Mouse (Mus musculus) myocyte (in vitro differentiated cells): ENCODE measurements at regions not wholly inside any gene's neighbourhood (a gene's known extent, or its start where the extent isn't known, plus 50 kb on each side); places are given as distances from the start of the nearest gene placed in this dataset.

ENCODE experiments used
- H3K27me3 ChIP-seq: one replicate; pipeline ENCODE4 v1.6.1; 2011; ENCODE audit not compliant: control insufficient read depth, insufficient read depth, insufficient read length
- H3K36me3 ChIP-seq: one replicate; pipeline ENCODE4 v1.6.1; 2011; ENCODE audit not compliant: control insufficient read depth, insufficient read depth
- H3K4me2 ChIP-seq: one replicate; pipeline ENCODE4 v1.6.1; 2011; ENCODE audit warnings: low read depth, control low read depth
- H3K4me3 ChIP-seq: one replicate; pipeline ENCODE4 v1.5.1; 2011; ENCODE audit warnings: mild to moderate bottlenecking, control low read depth, moderate library complexity
- H3K79me2 ChIP-seq: one replicate; pipeline ENCODE4 v1.6.1; 2011; ENCODE audit not compliant: control insufficient read depth, insufficient read depth
- H3ac ChIP-seq: one replicate; pipeline ENCODE4 v1.6.1; 2011; ENCODE audit not compliant: control insufficient read depth, insufficient read length
- CEBPB ChIP-seq: IDR thresholded peaks from 2 replicates; pipeline ENCODE4 v1.6.1; 2011; ENCODE audit warnings: mild to moderate bottlenecking, moderate library complexity; ENCODE audit not compliant: poor library complexity, insufficient read depth, severe bottlenecking
- E2F4 ChIP-seq: IDR thresholded peaks from one replicate; pipeline ENCODE4 v1.6.1; 2011; ENCODE audit warnings: mild to moderate bottlenecking, control low read depth, moderate library complexity; ENCODE audit not compliant: insufficient read depth
- MAX ChIP-seq: IDR thresholded peaks from one replicate; pipeline ENCODE4 v1.6.1; 2011; ENCODE audit warnings: low read depth, mild to moderate bottlenecking, control low read depth
- MYOD1 ChIP-seq, 3 experiments: IDR thresholded peaks; one replicate each; pipeline ENCODE4 v1.6.1; 2011; ENCODE audit warnings: control low read depth in 2 of 3, low read depth in 2 of 3, mild to moderate bottlenecking in 2 of 3, moderate library complexity in 1 of 3; ENCODE audit not compliant: insufficient read length in 2 of 3, control insufficient read depth in 1 of 3
- MYOG ChIP-seq, 3 experiments: IDR thresholded peaks; one replicate each; pipeline ENCODE4 v1.6.1; 2011; ENCODE audit warnings: control low read depth in 2 of 3, low read depth in 2 of 3, mild to moderate bottlenecking in 2 of 3; ENCODE audit not compliant: insufficient read length in 2 of 3, control insufficient read depth in 1 of 3, insufficient read depth in 1 of 3
- POLR2A ChIP-seq: IDR thresholded peaks from one replicate; pipeline ENCODE4 v1.6.1; 2011; ENCODE audit warnings: low read depth, mild to moderate bottlenecking, control low read depth, moderate library complexity; ENCODE audit not compliant: insufficient read length
- POLR2AphosphoS2 ChIP-seq: IDR thresholded peaks from one replicate; pipeline ENCODE4 v1.6.1; 2011; ENCODE audit warnings: low read depth, control low read depth; ENCODE audit not compliant: insufficient read length
- REST ChIP-seq: IDR thresholded peaks from one replicate; pipeline ENCODE4 v1.6.1; 2011; ENCODE audit warnings: mild to moderate bottlenecking, control low read depth, moderate library complexity; ENCODE audit not compliant: insufficient read depth, insufficient read length
- SRF ChIP-seq: IDR thresholded peaks from one replicate; pipeline ENCODE4 v1.6.1; 2011; ENCODE audit warnings: low read depth; ENCODE audit not compliant: control insufficient read depth, insufficient read length
- TCF12 ChIP-seq: IDR thresholded peaks from one replicate; pipeline ENCODE4 v1.6.1; 2011; ENCODE audit warnings: mild to moderate bottlenecking, control low read depth; ENCODE audit not compliant: poor library complexity, insufficient read depth, severe bottlenecking
- TCF3 ChIP-seq: IDR thresholded peaks from one replicate; pipeline ENCODE4 v1.6.1; 2011; ENCODE audit warnings: low read depth, control low read depth; ENCODE audit not compliant: insufficient read length
- USF1 ChIP-seq: IDR thresholded peaks from one replicate; pipeline ENCODE4 v1.6.1; 2011; ENCODE audit warnings: low read depth, mild to moderate bottlenecking, control low read depth, moderate library complexity

GRCm38 (mm10) chr9:122635138-122635964 lies 111.8 kb upstream of the Topaz1 start:
- no peaks in the 10 kb centered on the region for H3K27me3 ChIP-seq
- H3ac ChIP-seq = no peak overlapping the region
- H3K79me2 ChIP-seq = no peaks in the 10 kb centered on the region
- TF ChIP-seq SRF (no peak), POLR2AphosphoS2 (no peak), MAX (no peak), USF1 (no peak), TCF12 (no peak), CEBPB (no peak), MYOD1 (IDR thresholded peaks at IDR 0.05; ENCODE audit: control insufficient read depth in 1 of 3, insufficient read length in 2 of 3, low read depth in 2 of 3) (no peak), MYOG (IDR thresholded peaks at IDR 0.05; ENCODE audit: control insufficient read depth in 1 of 3, insufficient read depth in 1 of 3, insufficient read length in 2 of 3, low read depth in 2 of 3) (no peak), TCF3 (no peak), POLR2A (no peak), E2F4 (no peak)
- no peak overlapping the region for H3K4me2 ChIP-seq
- H3K36me3 ChIP-seq = no peaks in the 10 kb centered on the region
- no peak overlapping the region for H3K4me3 ChIP-seq

GRCm38 (mm10) chr9:122637591-122637990 lies 109.6 kb upstream of the Topaz1 start:
- TF ChIP-seq SRF (no peak), E2F4 (no peak), CEBPB (no peak), TCF12 (no peak), POLR2AphosphoS2 (no peak)

GRCm38 (mm10) chr9:122639239-122639638 lies 107.9 kb upstream of the Topaz1 start:
- no peak overlapping the region for H3ac ChIP-seq
- no peaks in the 10 kb centered on the region for H3K36me3 ChIP-seq
- H3K27me3 ChIP-seq = peaks cover 24% of the 10 kb centered on the region
- no peak overlapping the region for H3K4me3 ChIP-seq
- H3K79me2 ChIP-seq = no peaks in the 10 kb centered on the region
- no peak for TF ChIP-seq CEBPB
- TF ChIP-seq MAX = no peak
- no peak for TF ChIP-seq SRF
- no peak for TF ChIP-seq POLR2A
- no peak for TF ChIP-seq MYOD1 (IDR thresholded peaks at IDR 0.05; ENCODE audit: control insufficient read depth in 1 of 3, insufficient read length in 2 of 3, low read depth in 2 of 3)
- TF ChIP-seq TCF3 = no peak
- TF ChIP-seq POLR2AphosphoS2 = no peak
- no peak for TF ChIP-seq MYOG (IDR thresholded peaks at IDR 0.05; ENCODE audit: control insufficient read depth in 1 of 3, insufficient read depth in 1 of 3, insufficient read length in 2 of 3, low read depth in 2 of 3)
- no peak for TF ChIP-seq E2F4
- no peak for TF ChIP-seq USF1
- no peak for TF ChIP-seq TCF12
- TF ChIP-seq REST = no peak
- H3K4me2 ChIP-seq = no peak overlapping the region

More at GRCm38 (mm10) chr9:122637591-122637990, 109.6 kb upstream of the Topaz1 start:
- H3K4me2 ChIP-seq = no peak overlapping the region
- no peak overlapping the region for H3ac ChIP-seq
- H3K79me2 ChIP-seq = no peaks in the 10 kb centered on the region
- H3K36me3 ChIP-seq = no peaks in the 10 kb centered on the region
- H3K4me3 ChIP-seq = no peak overlapping the region
- peaks cover 8% of the 10 kb centered on the region for H3K27me3 ChIP-seq

DNA sequence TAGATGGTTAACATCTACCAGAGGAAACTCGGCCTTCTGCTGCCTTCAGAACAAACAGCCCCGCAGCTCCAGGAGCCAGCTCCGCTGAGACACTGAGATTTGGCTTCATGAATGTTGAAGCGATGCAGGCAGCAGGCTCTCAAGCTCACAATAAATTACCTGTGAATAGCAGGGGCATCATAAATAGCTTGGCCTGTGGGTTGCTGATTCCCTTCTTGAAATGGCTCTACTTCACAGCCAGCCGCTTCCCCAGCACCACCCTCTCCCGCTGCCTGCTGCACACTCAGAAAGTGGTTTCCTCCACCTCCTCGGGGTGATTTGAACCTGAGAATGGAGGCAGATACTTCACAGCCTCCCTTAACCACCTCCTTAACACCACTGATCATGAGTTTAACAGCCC lies 104.2 kb upstream of the Topaz1 start:
- H3K36me3 ChIP-seq = no peaks in the 10 kb centered on the region
- peaks cover 31% of the 10 kb centered on the region for H3K27me3 ChIP-seq
- H3K79me2 ChIP-seq = no peaks in the 10 kb centered on the region
- H3K4me3 ChIP-seq = no peak overlapping the region
- TF ChIP-seq E2F4 = no peak
- no peak for TF ChIP-seq MAX
- TF ChIP-seq SRF = no peak
- no peak for TF ChIP-seq USF1
- no peak for TF ChIP-seq POLR2AphosphoS2
- no peak for TF ChIP-seq POLR2A
- no peak for TF ChIP-seq CEBPB
- no peak overlapping the region for H3ac ChIP-seq
- H3K4me2 ChIP-seq = no peak overlapping the region

DNA sequence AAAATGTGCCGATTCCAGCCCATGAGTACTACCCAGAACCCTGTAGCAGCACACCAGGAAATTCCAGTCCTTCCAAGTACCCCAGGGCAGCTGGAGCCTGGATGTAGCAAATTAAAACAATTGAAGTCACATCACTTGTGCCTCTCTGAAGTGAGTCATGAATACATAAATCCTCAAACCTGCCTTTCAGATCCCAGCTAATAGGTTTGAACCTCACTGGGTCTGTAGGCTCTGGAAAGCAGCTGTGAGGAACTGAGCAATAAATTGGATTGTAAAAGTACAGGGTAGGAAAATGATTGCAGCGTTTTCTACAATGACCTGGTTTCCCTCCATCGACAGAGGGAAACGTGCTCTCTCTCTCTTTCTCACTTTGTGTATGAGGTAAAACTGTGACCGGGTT lies 101.6 kb upstream of the Topaz1 start:
- no peak overlapping the region for H3ac ChIP-seq
- H3K4me2 ChIP-seq = no peak overlapping the region
- TF ChIP-seq CEBPB = no peak
- no peak for TF ChIP-seq MYOG (IDR thresholded peaks at IDR 0.05; ENCODE audit: control insufficient read depth in 1 of 3, insufficient read depth in 1 of 3, insufficient read length in 2 of 3, low read depth in 2 of 3)
- TF ChIP-seq POLR2A = no peak
- no peak for TF ChIP-seq SRF
- no peak for TF ChIP-seq MYOD1 (IDR thresholded peaks at IDR 0.05; ENCODE audit: control insufficient read depth in 1 of 3, insufficient read length in 2 of 3, low read depth in 2 of 3)
- no peak for TF ChIP-seq TCF3
- TF ChIP-seq MAX = no peak
- TF ChIP-seq E2F4 = no peak
- no peak for TF ChIP-seq USF1
- no peak for TF ChIP-seq POLR2AphosphoS2
- TF ChIP-seq REST = no peak
- TF ChIP-seq TCF12 = no peak
- H3K27me3 ChIP-seq = peaks cover 36% of the 10 kb centered on the region
- no peak overlapping the region for H3K4me3 ChIP-seq
- H3K79me2 ChIP-seq = no peaks in the 10 kb centered on the region
- H3K36me3 ChIP-seq = no peaks in the 10 kb centered on the region
